Mouse (Mus musculus) lung, postnatal 25 days (tissue): Measurements from ENCODE around the gene Man1b1.

Experiments used
- DNase-seq: peaks from one replicate; pipeline ENCODE4 v3.0.0; 2022; ENCODE audit warnings: low spot score

Man1b1 gene

DNA sequence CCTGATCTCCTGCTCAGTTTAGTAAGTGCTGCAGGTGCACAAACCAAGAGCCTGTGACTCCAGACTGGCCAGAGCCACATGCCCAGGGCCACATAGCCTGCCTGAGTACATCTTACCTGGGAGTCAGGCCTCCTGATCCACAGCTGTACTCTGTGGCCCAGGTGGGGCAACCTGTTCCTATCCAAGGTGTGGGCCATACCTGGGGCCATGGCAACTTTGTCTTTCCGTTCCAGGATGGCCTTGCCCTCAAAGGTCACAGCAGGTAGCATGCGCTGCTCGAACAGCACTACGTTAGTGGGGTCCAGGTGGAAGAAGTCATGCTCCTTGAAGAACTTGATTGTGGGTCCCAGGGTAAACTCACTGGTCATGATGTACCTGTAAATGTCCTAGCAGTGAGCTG, 32.2 kb downstream of the Man1b1 start:
- no peak for DNase-seq

DNA sequence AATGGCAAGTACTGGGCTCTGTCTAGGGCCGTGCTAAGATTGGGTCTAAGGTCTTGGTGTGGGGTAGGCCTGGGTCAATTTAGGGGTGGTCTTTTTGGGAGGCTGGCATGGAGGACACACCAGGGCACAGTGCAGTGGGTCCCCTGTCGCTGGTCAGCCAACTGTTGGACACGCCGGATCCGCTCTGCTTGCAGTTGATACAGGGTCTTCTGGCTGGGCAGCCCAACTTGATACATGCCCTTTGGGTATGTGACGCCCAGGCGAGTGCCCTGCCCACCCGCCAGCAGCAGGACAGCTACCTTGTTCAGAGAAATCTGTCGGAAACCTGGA, 32.6 kb downstream of the Man1b1 start:
- DNase-seq = no peak

DNA sequence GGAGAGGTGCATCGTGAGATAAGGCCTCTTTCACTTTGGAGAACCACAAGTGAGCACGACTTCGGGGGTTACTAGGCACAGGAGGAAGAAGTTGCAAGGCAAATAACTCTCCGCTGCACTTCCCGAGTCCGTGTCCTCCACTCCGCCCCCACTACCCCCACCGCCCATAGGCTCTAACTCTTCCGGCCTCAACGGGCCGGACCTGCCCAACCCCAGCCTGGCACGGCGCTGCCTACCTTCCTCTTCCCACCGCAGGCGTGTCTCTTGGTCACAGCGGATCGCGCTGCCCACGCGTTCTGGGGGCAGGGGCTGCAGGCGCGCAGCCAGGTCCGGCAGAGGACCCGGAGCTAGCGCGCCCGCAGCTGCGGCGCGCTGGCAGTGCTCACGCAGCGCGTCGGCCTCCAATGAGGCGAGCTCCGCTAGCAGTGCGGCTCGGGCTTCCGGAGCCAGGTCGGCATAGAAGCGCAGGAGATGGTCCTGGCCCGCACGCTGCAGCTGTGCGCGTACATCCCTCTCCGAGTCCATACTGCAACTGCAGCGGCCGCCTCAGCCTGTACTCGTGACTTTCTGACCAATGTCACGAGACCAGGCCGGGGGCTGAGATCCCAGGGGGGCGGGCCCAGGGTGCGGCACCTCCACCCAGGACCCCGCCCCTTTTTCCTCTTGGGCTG, 33.1 kb downstream of the Man1b1 start, which contains the start of gene Uap1l1:
Gene Uap1l1, minus strand, starts transcription at position 592 of the 671 bp plus-strand sequence.
- peak; percentile 87 for DNase-seq

DNA sequence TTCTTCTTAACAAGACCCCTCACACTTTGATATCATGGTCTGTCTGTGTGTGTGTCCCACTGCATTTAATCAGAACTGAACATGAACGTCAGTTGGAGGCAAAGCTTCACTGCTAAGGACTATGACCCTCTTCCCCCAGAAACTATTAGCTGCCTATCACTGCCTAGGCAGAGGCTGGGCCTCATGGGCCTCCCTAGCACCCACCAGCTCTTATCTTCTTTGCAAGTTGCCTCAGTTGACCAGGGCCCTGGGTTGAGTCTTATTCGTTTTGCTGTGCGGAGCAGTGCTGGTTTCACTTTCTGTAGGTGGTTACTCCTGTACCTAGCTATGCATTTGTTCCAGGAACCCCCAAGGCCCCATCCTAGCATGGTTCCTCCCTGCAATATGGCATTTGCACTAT, 37.9 kb downstream of the Man1b1 start:
- DNase-seq = no peak

DNA sequence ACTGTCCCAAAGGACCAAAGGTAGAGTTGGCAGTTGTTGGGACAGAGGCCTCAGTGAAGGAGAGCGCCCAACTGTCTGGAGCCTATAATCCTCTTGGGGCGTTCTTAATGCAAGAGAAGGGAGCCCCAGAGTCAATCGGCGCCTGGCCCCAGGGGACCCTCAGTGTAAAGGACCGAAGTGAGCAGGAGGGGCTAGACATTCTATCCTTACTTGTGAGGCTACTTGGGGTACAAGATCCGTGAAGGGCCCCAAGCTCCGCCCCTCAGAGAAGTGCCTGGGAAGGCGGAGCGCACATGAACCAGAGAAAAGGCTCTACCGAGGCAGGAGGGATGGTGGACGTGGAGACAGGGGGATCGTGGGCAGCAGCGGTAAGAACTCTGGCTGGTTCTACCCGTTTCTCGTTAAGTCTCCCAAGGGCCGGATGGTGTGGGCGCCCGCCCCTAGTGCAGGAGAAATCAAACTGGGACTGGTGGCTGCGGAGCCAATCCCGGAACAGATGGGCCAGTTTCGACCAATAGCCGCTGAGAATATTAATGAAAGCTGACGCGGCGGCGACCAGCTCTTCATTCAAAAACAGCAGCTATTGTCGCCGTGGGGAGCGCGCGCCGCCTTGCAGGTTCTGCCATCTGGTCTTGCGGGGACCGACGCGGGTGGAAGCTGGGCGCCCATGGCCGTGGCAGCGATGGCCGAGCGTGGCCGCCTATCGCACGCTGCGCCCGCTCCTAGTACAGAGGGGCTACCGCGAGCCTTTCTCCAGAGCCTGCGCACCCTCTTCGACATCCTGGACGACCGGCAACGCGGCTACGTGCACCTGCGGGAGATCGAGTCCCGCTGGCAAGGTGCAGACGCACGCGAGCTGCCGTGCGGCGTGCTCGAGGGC, 39.9 kb downstream of the Man1b1 start, which contains the start of gene Sapcd2:
Gene Sapcd2, plus strand, starts transcription at position 558 of the 880 bp plus-strand sequence.
- DNase-seq = peak; percentile 92

DNA sequence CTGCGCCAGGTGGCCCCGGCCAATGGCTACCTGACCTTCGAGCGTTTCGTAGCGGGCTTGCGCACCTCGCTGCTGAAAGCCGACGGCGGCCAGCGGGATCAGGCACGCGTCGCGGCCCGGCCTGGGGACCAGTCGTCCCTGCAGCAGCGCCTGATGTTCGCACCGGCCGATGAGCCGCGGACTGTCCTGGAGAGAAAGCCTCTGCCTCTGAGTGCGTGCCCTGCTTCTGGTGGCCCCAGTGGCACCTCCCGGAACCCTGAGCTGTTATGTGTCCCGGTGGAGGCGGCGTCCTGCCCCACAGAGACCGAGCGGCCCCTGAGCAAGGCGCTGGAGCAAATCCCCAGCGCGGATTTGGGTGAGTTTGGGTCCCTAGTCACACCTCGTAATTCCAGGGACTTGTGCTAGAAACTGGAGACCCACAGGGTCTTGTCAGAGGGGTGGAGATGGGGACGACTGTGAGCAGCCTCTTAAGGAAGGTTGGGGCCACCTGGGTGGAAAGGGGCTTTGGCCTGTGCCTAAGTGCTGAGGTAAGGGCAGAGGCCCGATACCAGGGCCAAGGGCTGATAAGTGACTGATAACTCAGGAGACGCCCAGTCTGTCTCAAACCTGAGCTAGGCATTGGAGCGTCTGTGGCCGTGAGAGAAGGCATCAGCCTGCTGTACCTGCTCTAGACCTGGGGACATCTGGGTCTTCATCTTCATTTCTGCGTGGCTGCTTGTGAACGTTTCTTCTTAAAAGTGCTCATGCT, 40.7 kb downstream of the Man1b1 start:
- DNase-seq = no peak

DNA sequence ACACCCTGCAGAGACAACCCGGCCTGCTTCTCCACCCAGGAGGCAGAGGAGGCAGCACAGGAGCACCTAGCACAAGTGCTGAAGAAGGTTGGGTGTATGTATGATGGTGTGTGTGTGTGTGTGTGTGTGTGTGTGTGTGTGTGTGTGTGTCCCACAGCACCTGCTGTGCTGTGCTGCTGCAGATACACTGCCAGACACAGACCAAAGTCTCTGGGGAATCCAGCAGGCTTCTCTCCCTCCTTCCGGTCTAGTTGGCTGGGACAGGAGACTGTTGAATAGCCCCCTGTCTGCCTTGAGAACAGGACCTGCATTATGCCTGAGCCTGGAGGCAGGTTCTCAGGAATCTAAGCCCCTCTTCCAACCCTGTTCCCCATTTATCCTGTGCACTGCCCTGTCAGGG, 41.3 kb downstream of the Man1b1 start:
- no peak for DNase-seq

DNA sequence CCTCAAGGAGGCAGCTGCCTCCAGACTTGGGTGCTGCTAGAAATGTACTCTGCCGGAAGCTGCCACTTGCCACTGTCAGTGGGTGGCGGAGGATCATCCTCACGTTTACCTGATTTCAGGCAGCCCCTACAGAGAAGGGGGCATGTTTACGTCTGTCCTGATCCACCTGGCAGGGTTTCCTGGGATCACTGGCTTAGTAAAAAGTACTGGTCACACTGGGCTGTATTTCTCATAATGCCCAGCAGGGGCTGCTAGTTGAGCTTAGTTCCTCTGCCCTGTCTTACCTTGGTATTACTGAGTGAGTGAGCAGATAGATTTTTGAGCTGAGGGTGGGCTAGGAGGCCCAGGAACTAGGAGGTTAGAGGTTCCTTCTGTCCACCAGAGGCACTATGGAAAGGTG, 44.5 kb downstream of the Man1b1 start:
- DNase-seq = peak; percentile 46

DNA sequence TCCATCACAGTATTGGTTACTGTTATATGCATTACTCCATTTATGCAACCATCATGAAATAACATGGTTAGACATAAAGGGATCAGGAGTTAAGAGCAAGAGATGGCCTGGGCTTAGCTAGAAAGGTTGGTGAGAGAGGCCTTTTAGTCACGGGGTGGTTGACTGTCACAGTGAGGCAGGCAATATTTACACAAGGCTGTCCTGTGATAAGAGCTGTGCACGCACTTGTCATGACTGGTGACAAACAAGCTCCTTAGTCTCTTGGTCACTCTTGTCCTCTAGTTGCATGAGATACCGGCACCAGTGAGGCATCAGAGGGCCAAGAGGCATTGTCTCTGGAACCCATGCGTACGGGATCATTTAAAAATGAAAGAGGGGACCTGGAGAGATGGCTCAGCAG, 52.4 kb downstream of the Man1b1 start:
- DNase-seq = no peak

DNA sequence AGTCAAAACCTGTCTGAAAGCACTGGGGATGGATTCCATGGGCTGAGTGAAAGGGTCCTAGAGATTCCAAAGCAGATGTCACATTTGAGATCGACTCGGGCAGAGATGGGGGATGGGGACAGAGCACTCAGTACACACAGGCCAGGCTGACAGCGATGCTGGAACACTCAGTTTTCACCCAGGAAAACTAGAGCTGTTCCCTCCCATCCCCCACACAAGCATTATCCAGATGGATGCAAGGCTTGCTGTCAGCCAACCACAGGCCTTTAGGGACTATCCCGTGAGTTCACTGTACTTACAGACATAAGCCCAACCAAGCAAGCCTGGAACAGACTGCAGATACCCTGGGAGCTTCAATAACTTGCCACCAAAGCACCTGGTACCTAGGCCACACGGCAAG, 59.1 kb downstream of the Man1b1 start:
- no peak for DNase-seq

DNA sequence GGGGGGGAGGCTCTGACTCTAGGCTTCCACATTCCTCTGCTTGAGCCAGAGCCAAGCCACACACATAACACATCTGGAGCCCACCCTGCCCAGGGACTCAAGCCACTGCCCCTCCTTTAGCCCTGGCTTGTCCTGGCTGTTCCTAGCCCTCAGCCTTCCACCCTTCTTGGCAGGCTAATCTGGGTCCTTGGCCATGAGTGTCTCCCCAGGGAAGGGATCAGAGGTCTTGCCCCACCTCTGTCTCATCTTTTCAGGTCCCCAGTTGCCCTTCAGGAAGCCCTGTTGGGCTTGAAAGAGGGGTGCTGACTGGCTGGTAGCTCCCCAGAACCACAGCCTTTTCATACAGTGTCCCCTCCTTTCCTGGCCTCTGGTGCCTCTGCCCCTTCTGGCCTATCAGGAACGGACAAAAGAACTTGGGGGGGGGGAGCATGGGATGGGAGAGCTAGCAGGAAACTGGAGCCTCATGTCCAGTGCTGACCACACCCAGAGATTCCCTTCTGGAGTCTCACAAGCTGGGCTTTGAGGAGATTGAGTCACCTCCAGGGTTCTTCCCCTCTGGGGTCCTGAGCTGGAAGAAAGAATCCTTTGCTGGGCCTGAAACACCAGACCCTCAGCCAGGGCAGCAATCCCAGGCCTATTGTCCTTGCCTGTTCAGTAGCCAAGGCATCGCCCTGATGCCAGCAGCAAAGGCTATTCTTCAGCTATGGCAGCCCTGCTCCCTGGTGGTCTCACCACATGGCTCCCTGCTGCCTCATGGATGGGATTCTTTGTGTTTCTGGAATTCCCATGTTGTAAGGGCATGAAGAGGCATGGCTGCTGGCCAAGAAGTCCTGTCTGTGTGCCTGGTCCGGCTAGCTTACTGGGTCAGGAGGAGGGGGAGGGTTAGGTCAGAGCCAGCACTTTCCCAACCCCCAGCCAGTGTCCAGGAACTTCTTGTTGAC, 62.4 kb downstream of the Man1b1 start:
- DNase-seq = no peak

DNA sequence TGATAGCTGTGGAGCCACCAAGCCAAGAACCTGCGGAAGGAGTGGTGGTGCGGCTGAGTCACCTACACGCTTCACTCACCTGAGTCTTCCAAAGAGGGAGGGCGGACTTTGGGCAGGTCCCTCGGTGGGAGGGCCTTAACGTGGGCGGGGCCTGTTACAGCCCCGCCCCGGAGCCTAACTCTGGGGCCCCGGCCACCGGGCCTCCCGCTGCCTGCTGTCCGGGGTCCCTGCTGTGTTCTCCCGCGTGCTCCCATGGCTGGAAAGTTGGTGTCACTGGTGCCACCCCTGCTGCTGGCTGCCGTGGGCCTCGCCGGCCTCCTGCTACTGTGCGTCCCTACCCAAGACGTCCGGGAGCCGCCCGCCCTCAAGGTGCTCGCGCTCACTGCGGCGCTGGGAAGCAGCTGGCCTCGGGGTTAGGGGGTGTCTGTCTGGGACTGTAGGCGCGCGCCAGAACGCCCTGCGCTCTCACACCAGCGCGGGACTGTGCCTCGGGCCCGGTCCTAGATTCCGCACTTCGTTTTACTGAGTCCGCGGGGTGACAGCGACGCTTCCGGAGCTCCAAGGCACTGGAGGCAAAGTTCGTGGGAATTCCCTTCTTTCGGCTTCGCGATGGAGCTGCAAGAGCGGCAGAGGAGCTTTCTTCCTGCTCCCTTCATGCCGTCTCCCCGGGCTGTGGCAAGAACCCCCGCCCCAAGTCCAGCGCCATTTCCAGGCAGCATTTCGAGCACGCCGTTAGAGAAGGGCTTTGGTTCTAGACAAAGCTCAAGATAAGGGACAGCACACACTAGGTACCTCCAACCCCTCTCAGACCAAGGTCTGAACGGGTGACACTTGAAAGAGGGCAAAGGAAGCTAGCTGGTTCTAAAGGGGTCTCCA, 63.8 kb downstream of the Man1b1 start, which contains the start of gene Entpd2:
Gene Entpd2, plus strand, starts transcription at position 154 of the 876 bp plus-strand sequence.
- DNase-seq = no peak

DNA sequence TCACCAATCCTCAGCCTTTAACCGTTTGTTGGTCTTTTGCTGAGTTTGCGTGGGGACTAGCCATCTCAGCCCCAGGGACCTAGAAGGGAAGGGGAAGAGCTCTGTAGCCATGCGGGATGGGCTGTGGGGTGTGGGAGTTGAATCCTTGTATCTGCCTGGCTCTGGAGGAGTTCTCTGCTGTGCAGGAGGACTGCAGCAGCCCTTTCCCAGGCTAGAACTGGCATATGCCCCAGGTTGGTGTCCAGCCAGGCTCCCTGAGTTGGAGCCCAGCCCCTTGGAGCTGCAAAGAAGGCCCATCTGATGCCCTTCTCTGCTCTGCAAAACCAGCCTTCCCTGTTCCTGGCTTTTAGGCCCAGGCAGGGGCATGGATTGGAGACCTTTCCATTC, 64.5 kb downstream of the Man1b1 start:
- no peak for DNase-seq

DNA sequence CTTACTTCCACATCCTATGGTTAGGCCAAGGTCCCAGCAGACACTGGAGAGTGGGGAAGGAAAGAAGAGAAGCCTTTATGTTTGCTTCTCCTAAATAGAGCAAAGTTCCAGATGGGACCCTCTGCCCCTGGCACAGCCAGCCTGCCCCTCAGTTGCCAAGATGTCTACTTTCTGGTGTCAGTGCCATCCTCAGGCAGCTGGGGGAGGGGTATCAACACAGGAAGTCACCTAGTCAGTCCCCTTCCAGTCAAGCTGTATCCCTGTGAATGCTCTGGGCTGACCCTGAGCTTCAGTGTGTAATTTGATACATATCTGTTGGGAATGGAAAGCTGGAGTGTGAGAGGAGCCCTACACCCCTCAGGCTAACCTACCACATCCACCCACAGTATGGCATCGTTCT, 64.9 kb downstream of the Man1b1 start:
- DNase-seq = no peak

DNA sequence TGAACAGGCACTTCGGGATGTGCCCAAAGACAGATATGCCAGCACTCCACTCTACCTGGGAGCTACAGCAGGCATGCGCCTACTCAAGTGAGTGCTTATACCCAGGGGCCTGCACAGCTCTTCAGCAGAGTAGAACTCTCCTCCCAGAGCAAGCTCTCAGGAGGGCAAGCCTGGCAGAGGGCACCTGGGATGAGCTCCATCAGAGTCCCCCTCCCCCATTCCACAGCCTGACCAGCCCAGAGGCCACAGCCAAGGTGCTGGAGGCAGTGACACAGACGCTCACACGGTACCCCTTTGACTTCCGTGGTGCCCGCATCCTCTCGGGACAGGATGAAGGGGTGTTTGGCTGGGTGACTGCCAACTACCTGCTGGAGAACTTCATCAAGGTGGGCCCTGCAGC, 65.9 kb downstream of the Man1b1 start:
- no peak for DNase-seq

DNA sequence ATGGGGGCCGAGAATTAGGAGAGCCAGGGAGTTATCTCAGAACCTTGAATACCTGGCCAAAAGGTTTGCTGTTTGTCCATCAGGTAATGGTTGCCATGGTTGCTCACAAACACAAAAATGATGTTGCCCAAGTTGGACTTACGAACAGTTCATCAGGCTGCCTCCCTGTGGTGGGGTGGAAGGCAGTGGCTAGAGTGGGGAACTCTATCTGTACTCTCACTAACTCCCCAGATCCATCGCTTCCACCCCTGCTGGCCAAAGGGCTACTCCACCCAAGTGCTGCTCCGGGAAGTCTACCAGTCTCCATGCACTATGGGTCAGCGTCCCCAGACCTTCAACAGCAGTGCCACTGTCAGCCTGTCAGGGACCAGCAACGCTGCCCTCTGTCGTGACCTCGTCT, 66.9 kb downstream of the Man1b1 start, which contains the start of gene Npdc1:
Gene Npdc1, plus strand, starts transcription at position 301 of the 400 bp plus-strand sequence.
- no peak for DNase-seq

DNA sequence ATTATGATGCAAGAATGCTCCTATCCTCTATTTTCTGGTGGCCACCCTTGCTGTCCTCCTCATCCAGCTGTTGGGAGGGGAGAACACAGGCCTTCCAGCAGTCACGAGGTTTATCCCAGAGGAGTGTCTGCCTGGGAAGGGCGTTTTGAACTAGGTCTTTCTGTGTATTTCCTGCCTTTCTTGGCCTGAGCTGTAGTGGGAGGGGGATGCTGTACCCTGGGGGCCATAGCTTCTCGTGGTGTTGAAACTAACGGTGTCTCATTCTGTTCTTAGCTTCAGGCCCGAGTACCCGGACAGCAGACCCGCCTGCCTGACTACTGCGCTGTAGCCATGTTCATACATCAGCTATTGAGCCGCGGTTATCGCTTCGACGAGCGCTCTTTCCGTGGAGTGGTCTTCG, 68.2 kb downstream of the Man1b1 start:
- DNase-seq = no peak

DNA sequence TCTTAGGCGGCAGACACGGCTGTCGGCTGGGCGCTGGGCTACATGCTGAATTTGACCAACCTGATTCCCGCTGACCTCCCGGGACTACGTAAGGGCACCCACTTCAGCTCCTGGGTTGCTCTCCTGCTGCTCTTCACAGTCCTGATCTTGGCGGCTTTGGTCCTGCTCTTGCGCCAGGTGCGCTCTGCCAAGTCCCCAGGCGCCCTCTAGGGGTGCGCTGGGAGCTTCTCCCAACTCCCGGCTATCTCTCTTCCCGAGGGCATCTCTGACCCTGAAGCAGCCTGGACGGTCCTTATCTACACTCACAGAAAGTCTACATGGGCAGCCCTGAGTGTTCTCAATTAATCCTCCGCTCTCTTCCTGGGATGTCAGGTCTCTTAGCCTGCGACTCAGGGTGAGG, 68.6 kb downstream of the Man1b1 start:
- peak; percentile 65 for DNase-seq
